Mouse (Mus musculus) neural tube, embryonic 11.5 days (tissue): ENCODE data around the gene Fam19a2. TPM values are rescaled to one million over a fixed set of nuclear protein-coding genes. Genes with fewer than 3 reads are reported as not detected.

Source experiments
- ATAC-seq: fragments of 200-750 bp; cut with Nextera tagmentation; 2 replicates; pipeline ENCODE4 v1.8.0; 2017; ENCODE audit warnings: moderate number of reproducible peaks, mild to moderate bottlenecking, moderate TSS enrichment, moderate library complexity; ENCODE audit not compliant: insufficient read depth, low FRiP score, low TSS enrichment
- DNase-seq: peaks from one replicate; pipeline ENCODE4 v3.0.0-alpha.2; 2015; ENCODE audit warnings: low spot score
- H3K27ac ChIP-seq: fragments of 300-500 bp; sonication (generic); 2 replicates; pipeline ENCODE4 v1.5.1; 2014; ENCODE audit warnings: low read depth, mild to moderate bottlenecking, low read length
- H3K27me3 ChIP-seq: fragments of 300-500 bp; sonication (generic); 2 replicates; pipeline ENCODE4 v1.6.1; 2014; ENCODE audit warnings: mild to moderate bottlenecking, low read length, mixed read lengths; ENCODE audit not compliant: control insufficient read depth, insufficient read depth
- H3K36me3 ChIP-seq: fragments of 300-500 bp; sonication (generic); 2 replicates; pipeline ENCODE4 v1.6.1; 2014; ENCODE audit warnings: mild to moderate bottlenecking, low read length, moderate library complexity, mixed read lengths; ENCODE audit not compliant: control insufficient read depth, insufficient read depth
- H3K4me1 ChIP-seq: fragments of 300-500 bp; sonication (generic); 2 replicates; pipeline ENCODE4 v1.6.1; 2014; ENCODE audit warnings: low read length, mixed read lengths; ENCODE audit not compliant: control insufficient read depth, insufficient read depth
- H3K4me2 ChIP-seq: fragments of 300-500 bp; sonication (generic); 2 replicates; pipeline ENCODE4 v1.6.1; 2014; ENCODE audit warnings: low read depth, mild to moderate bottlenecking, moderate library complexity
- H3K4me3 ChIP-seq: fragments of 300-500 bp; sonication (generic); 2 replicates; pipeline ENCODE4 v1.5.1; 2014; ENCODE audit warnings: low read depth, low read length
- H3K9ac ChIP-seq: fragments of 300-500 bp; sonication (generic); 2 replicates; pipeline ENCODE4 v1.6.1; 2014; ENCODE audit warnings: mild to moderate bottlenecking, low read length
- H3K9me3 ChIP-seq: fragments of 300-500 bp; sonication (generic); 2 replicates; pipeline ENCODE4 v1.6.1; 2016; ENCODE audit warnings: low read length; ENCODE audit not compliant: control insufficient read depth
- WGBS: fragments of 180-500 bp; shearing (Covaris S2); extraction: QIAGEN DNeasy Blood & Tissue Kit; methylation state at CpG from one replicate; pipeline ENCODE4 v1.1.7; 2014; 5-methylcytosine and 5-hydroxymethylcytosine counted together
- polyA plus RNA-seq: library from polyadenylated mRNA; unstranded; fragments of >200 nt; fragmentation: Nextera tagmentation; extraction: Ambion mirVana; gene quantifications from 2 replicates; pipeline ENCODE4 v1.2.1, GENCODE M21; 2014

Gene Fam19a2
- polyA plus RNA-seq, 1 experiment from 2014 or later: 9.9 TPM

DNA sequence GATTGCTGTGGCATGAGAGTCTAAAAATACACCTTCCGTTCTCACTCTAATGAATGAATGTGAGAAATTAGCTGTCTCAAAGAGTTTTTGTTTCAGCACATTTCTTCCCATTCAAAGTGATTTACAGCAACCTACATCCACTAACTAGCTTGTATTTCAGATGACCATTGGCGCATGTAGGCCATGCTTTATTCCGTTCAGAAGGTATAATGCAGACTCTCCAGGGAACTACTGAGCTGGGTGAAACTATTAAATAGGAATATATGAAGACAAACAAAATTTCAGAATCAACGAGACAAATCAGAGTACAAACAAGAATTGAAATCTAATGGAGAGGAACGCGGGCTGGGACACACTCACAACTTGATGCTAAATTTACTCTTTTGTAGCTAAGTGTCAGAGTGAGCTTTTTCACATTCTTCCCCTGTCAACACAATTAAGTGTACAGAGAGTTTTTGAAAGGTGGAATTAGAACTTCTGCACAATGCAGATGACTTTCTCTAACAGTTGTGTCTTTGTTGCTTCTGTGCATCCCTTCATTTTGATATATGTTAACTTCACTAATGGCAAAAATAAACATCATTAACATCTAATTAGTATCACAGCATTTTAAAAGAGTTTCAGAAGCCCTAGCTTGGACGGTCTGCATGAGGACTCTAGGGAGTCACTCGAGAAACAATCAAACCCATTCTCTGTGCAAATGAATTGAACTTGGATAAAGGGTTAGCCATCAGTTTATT is 428.6 kb downstream of the Fam19a2 start:
- Histone ChIP-seq H3K4me2 (no peak overlapping the region), H3K27ac (no peak overlapping the region), H3K4me3 (no peak overlapping the region), H3K27me3 (no peaks in the 10 kb centered on the region), H3K9me3 (no peaks in the 10 kb centered on the region), H3K4me1 (no peaks in the 10 kb centered on the region), H3K9ac (no peak overlapping the region), H3K36me3 (no peaks in the 10 kb centered on the region)
- WGBS: 51% methylated on average over 8 of the region's 8 CpGs
- no peak for DNase-seq
- ATAC-seq: peak; percentile 39; the same call in 1 of the 2 replicates

DNA sequence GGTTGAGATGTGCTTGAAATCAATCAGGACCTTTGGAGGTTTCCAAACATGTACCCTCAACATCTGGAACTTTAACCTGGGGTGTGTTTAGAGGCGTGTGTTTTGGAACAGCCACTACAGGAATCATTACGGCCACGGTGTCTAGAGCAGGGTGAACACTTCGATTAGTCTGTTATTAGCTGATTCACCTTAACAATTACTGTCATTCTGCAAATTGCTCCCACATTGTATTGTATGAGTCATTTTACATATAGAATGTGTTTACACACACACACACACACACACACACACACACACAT is 429.1 kb downstream of the Fam19a2 start:
- Histone ChIP-seq H3K27ac (no peak overlapping the region), H3K4me1 (no peaks in the 10 kb centered on the region), H3K9ac (no peak overlapping the region), H3K36me3 (no peaks in the 10 kb centered on the region), H3K27me3 (no peaks in the 10 kb centered on the region), H3K9me3 (no peaks in the 10 kb centered on the region), H3K4me3 (no peak overlapping the region), H3K4me2 (no peak overlapping the region)
- 77% methylated on average over 4 of the region's 4 CpGs for WGBS
- DNase-seq (no peak), ATAC-seq (peak; percentile 15; the same call in 1 of the 2 replicates)

DNA sequence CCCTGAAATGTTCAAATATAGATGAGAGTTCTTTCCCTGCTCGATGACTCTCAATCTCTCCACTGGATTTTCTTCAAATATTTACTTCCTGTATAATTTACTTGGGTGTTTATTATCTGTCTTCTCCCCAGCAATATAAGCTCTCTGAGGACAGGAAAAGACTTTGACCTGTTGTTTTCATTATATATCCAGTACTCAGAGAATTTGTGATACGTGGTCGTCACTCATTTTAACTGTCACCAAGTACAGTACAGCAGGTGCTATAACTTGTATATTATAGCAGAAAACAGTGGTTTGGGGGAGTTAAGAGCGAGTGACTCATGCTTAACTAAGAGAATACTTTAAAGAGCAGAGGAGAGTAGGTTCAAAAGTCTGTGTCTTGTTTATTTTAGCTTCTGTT is 438.8 kb downstream of the Fam19a2 start:
- Histone ChIP-seq H3K4me3 (no peak overlapping the region), H3K27ac (no peak overlapping the region), H3K27me3 (no peaks in the 10 kb centered on the region), H3K4me2 (no peak overlapping the region), H3K36me3 (no peaks in the 10 kb centered on the region), H3K9me3 (no peaks in the 10 kb centered on the region), H3K9ac (no peak overlapping the region), H3K4me1 (no peaks in the 10 kb centered on the region)
- WGBS: 88% methylated on average over 4 of the region's 4 CpGs
- no peak for ATAC-seq
- no peak for DNase-seq

DNA sequence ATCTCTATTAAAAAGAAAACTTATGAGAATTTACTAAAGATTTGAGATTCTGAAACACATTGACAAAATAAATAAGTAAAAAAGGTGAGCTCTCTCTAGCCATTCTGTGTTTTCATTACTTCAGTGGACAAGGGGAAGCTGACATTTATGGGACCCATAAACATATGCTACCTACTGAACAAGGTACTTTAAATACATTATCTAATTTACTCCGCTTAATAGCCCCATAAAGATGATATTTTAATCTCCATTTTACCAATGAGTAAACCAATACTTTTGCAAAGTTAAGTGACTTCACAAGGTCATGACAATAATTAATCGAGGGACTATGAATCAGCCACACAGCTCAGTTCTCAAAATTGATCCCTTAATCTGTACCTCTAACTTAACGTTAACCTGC is 443.2 kb downstream of the Fam19a2 start:
- Histone ChIP-seq H3K9ac (no peak overlapping the region), H3K4me1 (no peaks in the 10 kb centered on the region), H3K27ac (no peak overlapping the region), H3K27me3 (no peaks in the 10 kb centered on the region), H3K4me2 (no peak overlapping the region), H3K4me3 (no peak overlapping the region), H3K36me3 (no peaks in the 10 kb centered on the region), H3K9me3 (no peaks in the 10 kb centered on the region)
- no peak for ATAC-seq
- DNase-seq: no peak
- 95% methylated on average over 3 of the region's 3 CpGs for WGBS

DNA sequence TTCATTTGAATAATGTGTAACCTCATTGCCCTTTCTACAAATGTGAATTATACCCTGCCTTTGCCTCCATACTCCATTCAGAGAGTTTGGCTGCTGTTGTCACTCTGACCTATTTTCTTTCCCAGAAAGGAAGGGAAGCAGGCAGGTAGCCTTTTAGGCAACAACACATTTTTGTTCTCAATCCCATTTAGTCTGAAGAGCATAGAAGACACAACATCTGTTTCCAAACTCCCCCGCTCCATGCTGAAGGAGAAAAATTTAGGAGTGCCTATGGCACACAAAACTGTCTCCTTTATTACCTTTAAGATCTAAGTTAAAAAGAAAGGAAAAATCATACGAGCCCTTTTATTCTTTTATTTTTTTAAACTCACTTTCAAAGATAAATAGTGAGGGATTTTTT is 446.9 kb downstream of the Fam19a2 start:
- ATAC-seq (no peak), DNase-seq (no peak)
- Histone ChIP-seq H3K4me3 (no peak overlapping the region), H3K9ac (no peak overlapping the region), H3K27ac (no peak overlapping the region), H3K9me3 (no peaks in the 10 kb centered on the region), H3K4me1 (no peaks in the 10 kb centered on the region), H3K27me3 (no peaks in the 10 kb centered on the region), H3K4me2 (no peak overlapping the region), H3K36me3 (no peaks in the 10 kb centered on the region)
- 85% methylated on average over 2 of the region's 2 CpGs for WGBS

DNA sequence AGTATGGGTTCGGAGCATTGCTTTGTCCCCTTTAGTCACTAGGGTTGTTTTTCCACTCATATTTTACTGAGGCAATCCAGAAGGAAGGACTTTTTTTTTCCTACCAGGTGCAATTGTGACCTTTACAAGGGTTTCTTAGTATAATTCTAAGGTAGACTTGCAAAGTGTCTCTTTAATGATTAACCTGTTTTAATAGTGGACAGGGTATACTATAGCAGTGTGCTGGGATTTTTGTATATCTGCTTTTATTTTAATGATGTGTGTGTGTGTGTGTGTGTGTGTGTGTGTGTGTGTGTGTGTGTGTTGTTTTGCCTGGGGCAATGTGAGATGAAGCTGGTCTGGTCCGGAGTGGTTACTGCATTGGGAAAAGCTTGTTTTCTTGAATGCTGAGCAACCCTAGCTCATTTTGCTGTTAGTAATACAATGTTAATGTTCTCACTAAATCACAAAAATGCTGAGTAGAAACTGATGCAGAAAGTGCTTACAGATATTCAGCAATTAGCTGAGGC is 458.2 kb downstream of the Fam19a2 start:
- 91% methylated on average over 2 of the region's 2 CpGs for WGBS
- Histone ChIP-seq H3K36me3 (no peaks in the 10 kb centered on the region), H3K27ac (no peak overlapping the region), H3K4me3 (no peak overlapping the region), H3K9ac (no peak overlapping the region), H3K27me3 (no peaks in the 10 kb centered on the region), H3K4me2 (no peak overlapping the region), H3K9me3 (no peaks in the 10 kb centered on the region), H3K4me1 (no peaks in the 10 kb centered on the region)
- DNase-seq (no peak), ATAC-seq (no peak)

DNA sequence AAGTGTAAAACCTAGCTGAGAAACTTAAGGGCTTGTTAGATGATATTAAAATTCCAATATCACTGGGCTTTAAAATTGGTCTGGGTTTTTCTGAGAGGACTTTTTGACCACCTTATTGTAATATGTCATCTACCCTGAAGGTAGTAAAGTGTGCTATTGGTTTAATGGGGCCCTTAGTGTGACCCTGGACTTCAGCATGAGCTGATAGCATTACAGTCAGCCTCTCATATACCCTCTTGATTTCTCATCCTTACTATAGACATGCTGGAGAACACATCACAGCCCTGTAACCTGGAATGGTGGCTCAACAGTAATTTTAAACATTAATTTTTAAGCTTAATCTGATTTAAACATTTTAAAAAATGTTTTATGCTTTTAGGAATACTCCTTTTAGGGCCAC is 459.8 kb downstream of the Fam19a2 start:
- ATAC-seq: no peak
- no peak for DNase-seq
- no peaks in the 10 kb centered on the region for H3K36me3 ChIP-seq
- no peak overlapping the region for H3K4me3 ChIP-seq
- no peak overlapping the region for H3K27ac ChIP-seq
- no peak overlapping the region for H3K9ac ChIP-seq
- no peak overlapping the region for H3K4me2 ChIP-seq
- no peaks in the 10 kb centered on the region for H3K4me1 ChIP-seq
- H3K9me3 ChIP-seq: no peaks in the 10 kb centered on the region
- no peaks in the 10 kb centered on the region for H3K27me3 ChIP-seq

DNA sequence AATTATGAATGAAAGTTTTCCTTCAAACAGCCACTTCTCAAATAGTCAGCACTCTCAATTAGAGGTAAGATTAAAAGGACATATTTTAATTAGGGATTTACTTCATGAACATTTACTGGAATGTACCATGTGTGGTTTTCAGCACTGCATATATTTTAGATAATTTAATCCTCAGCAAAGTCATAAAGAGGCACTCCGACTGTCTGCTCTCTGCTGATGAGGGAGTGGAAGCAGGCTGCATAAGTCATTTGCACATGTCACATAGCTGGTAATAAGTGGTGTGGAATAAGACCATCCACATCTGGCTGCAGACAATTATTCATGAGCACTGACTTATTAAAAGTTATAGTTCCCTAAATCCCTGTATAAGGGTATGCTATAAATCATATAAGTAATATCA is 484.5 kb downstream of the Fam19a2 start:
- no peaks in the 10 kb centered on the region for H3K4me1 ChIP-seq
- H3K4me3 ChIP-seq: no peak overlapping the region
- 80% methylated on average over 1 of the region's 1 CpGs for WGBS
- H3K27me3 ChIP-seq: no peaks in the 10 kb centered on the region
- H3K9me3 ChIP-seq: no peaks in the 10 kb centered on the region
- no peak overlapping the region for H3K9ac ChIP-seq
- ATAC-seq (no peak), DNase-seq (no peak)
- no peaks in the 10 kb centered on the region for H3K36me3 ChIP-seq
- no peak overlapping the region for H3K4me2 ChIP-seq
- no peak overlapping the region for H3K27ac ChIP-seq

DNA sequence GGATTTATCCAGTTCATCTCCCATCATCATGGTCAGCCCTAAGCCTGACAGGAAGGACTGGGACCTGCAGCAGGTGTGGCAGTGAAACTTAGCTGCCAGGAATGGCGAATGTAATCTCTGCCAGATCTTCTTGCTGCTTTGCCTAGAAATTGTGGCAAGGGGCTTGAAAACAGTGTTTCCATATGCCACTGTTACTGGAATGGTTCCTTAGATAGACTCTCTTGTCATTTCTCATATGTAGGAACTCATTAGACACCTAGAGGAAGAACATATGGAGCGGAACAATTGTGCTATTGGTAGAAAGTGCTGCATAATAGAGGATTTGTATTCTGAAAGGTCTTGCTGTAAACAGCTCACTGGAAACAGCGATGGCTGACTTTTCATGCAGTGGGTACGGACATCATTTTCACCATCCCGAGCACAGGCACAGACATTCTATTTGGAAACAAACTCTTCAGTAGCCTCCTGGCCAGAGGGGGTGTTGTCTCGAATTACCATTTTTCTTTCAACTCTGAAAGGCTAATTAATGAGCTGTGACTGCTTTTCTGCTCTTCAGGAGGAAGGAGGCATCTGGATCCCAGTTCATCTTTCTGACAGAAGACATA is 488.0 kb downstream of the Fam19a2 start:
- no peak overlapping the region for H3K4me2 ChIP-seq
- no peaks in the 10 kb centered on the region for H3K27me3 ChIP-seq
- no peak overlapping the region for H3K4me3 ChIP-seq
- DNase-seq (no peak), ATAC-seq (no peak)
- no peaks in the 10 kb centered on the region for H3K4me1 ChIP-seq
- H3K27ac ChIP-seq: no peak overlapping the region
- H3K9me3 ChIP-seq: no peaks in the 10 kb centered on the region
- H3K9ac ChIP-seq: no peak overlapping the region
- H3K36me3 ChIP-seq: no peaks in the 10 kb centered on the region
- WGBS: 55% methylated on average over 6 of the region's 6 CpGs
